Comparison of ENCODE assay signal across 16 mouse cellular contexts in genomic region chr7:3468614-3469013, GRCm38 (mm10). TPM values are rescaled to one million over a fixed set of nuclear protein-coding genes. Genes with fewer than 3 reads are reported as not detected.
"Had no signal": no experiment of that assay in that cellular context is flagged by ENCODE, and none has a peak within 500 bp of the region (broad histone marks: within the 10 kb centered on the region; RNA-seq: fewer than 3 reads in every experiment).

No protein-coding gene starts in this region.

- DNase-seq: kidney, adult 11 months; kidney, adult 8-10 months; kidney, postnatal 10 days; kidney, postnatal 36 days; layer of hippocampus, postnatal 36 days; left cerebral cortex, postnatal 4 days; liver, postnatal 0 days; lung, embryonic 14.5 days; thymus, adult 18-20 months; thymus, postnatal 14 days; thymus, postnatal 4 days had no signal

- ATAC-seq: liver, postnatal 0 days; lung, postnatal 0 days; midbrain, embryonic 15.5 days had no signal

RNA-seq across cellular contexts. Expression of gene Tarm1, which starts 33.8 kb away (rescaled TPM):
- total RNA-seq: layer of hippocampus, adult 18-20 months; layer of hippocampus, postnatal 36 days; left cerebral cortex, postnatal 14 days; left cerebral cortex, postnatal 4 days had no signal

RNA-seq across cellular contexts. Expression of gene Cacng6, which starts 44.6 kb away (rescaled TPM):
- total RNA-seq: megakaryocyte, adult 5-6 weeks had no signal
